ENCODE assay signal across 8 mouse cellular contexts in the genomic region with DNA sequence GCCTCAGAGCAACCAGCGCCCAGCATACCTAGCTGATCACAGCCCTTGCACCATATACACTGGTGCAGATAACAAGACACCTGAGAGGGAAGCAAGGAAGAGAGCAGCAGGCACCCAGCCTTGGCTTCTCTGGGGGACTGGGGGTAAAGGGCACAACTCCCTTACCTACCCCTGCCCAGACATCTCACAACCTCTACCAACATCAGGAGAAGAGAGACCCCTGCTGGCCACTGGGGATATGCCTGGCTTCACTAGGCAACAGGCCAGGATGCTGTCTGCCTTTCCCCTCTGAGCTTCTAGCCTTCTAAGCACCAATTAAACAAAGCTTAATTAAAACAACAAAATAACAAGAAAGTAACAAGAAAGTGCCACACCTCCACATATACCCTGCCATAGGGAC. TPM values are rescaled to one million over a fixed set of nuclear protein-coding genes. Genes with fewer than 3 reads are reported as not detected.
DNase-seq lines count a peak whose midpoint lies in the region; ATAC-seq and TF ChIP-seq lines count a peak whose summit lies in the region.

No protein-coding gene starts in this region.

- H3K9me3 ChIP-seq in hindbrain, embryonic 10.5 days: no peaks in the 10 kb centered on the region
- no peaks in the 10 kb centered on the region for H3K9me3 ChIP-seq in hindbrain, embryonic 16.5 days (ENCODE audit: control insufficient read depth, low read length)
- no peaks in the 10 kb centered on the region for H3K9me3 ChIP-seq in hindbrain, embryonic 13.5 days

- intact Hi-C loops in left cerebral cortex, postnatal 25 days (cut with DNase I): loop anchor here (2.0 to 5.0 kb wide), 2 partner anchors 78 to 178 kb away; no protein-coding TSS in a partner anchor

- no peak for ATAC-seq in hindbrain, embryonic 16.5 days
- peak; percentile 18; the same call in 1 of the 2 replicates for ATAC-seq in hindbrain, embryonic 13.5 days (ENCODE audit: low FRiP score)

- peaks cover 8% of the 10 kb centered on the region for H3K36me3 ChIP-seq in hindbrain, embryonic 10.5 days
- peaks cover 2% of the 10 kb centered on the region; the same call in 1 of the 2 replicates for H3K36me3 ChIP-seq in hindbrain, embryonic 16.5 days (ENCODE audit: control insufficient read depth, insufficient read depth, low read length)
- peaks cover 83% of the 10 kb centered on the region for H3K36me3 ChIP-seq in hindbrain, embryonic 13.5 days

- WGBS in hindbrain, embryonic 10.5 days: 91% methylated on average over 1 of the region's 1 CpGs
- 100% methylated on average over 1 of the region's 1 CpGs for WGBS in hindbrain, embryonic 16.5 days
- WGBS in hindbrain, embryonic 13.5 days: 100% methylated on average over 1 of the region's 1 CpGs

- TF ChIP-seq POLR2A in cortical plate, adult 2 months (IDR thresholded peaks at IDR 0.05; ENCODE audit: extremely low read depth, insufficient read depth, low read length): no peak

- H3K4me1 ChIP-seq in hindbrain, embryonic 10.5 days (replicated peaks): 0 out of 2 replicates have a peak, but pooled peaks cover 7% of the 10 kb centered on the region
- peaks cover 4% of the 10 kb centered on the region; the same call in 1 of the 2 replicates for H3K4me1 ChIP-seq in hindbrain, embryonic 16.5 days (ENCODE audit: control insufficient read depth, insufficient read depth, low read depth, low read length)
- H3K4me1 ChIP-seq in cortical plate, adult 2 months (ENCODE audit: control insufficient read depth, insufficient read depth, low read length): peaks cover 7% of the 10 kb centered on the region
- peaks cover 49% of the 10 kb centered on the region for H3K4me1 ChIP-seq in hindbrain, embryonic 13.5 days (replicated peaks)

- no peak overlapping the region for H3K4me3 ChIP-seq in hindbrain, embryonic 10.5 days
- H3K4me3 ChIP-seq in hindbrain, embryonic 16.5 days (ENCODE audit: low read length): no peak overlapping the region
- H3K4me3 ChIP-seq in cortical plate, adult 2 months (ENCODE audit: insufficient read depth, low read length): no peak overlapping the region
- no peak overlapping the region for H3K4me3 ChIP-seq in hindbrain, embryonic 13.5 days

- H3K9ac ChIP-seq in hindbrain, embryonic 16.5 days (ENCODE audit: low read depth, low read length): no peak overlapping the region
- no peak overlapping the region for H3K9ac ChIP-seq in hindbrain, embryonic 13.5 days

- peak; percentile 62 for DNase-seq in hindbrain, embryonic 10.5 days (ENCODE audit: low spot score)
- peak; percentile 52 for DNase-seq in ZHBTc4 (ENCODE audit: low read depth, low spot score)
- peak; percentile 49 to 58 for DNase-seq in left cerebral cortex, postnatal 25 days (ENCODE audit: low spot score in 2 of 2)
- peak; percentile 85 for DNase-seq in naive thymus-derived CD4-positive, alpha-beta T cell, adult 2 months (ENCODE audit: low read depth)
- DNase-seq in thymus, postnatal 10 days (ENCODE audit: low spot score in 2 of 2): peak; percentile 69 to 85

- no peak overlapping the region for H3K27ac ChIP-seq in hindbrain, embryonic 10.5 days
- H3K27ac ChIP-seq in hindbrain, embryonic 16.5 days (ENCODE audit: low read depth, low read length): no peak overlapping the region
- no peak overlapping the region for H3K27ac ChIP-seq in cortical plate, adult 2 months (ENCODE audit: insufficient read depth, low read length)
- H3K27ac ChIP-seq in hindbrain, embryonic 13.5 days: no peak overlapping the region

- H3K27me3 ChIP-seq in hindbrain, embryonic 10.5 days (ENCODE audit: insufficient read depth, poor library complexity, severe bottlenecking): no peaks in the 10 kb centered on the region
- H3K27me3 ChIP-seq in hindbrain, embryonic 16.5 days (replicated peaks; ENCODE audit: control insufficient read depth, insufficient read depth, low read length): no peaks in the 10 kb centered on the region
- no peaks in the 10 kb centered on the region for H3K27me3 ChIP-seq in hindbrain, embryonic 13.5 days

- peak; percentile 70 for TF ChIP-seq CTCF in cortical plate, adult 2 months (IDR thresholded peaks at IDR 0.05; ENCODE audit: extremely low read depth, insufficient read depth, low read length)

- H3K4me2 ChIP-seq in hindbrain, embryonic 16.5 days (ENCODE audit: low read length): no peak overlapping the region
- H3K4me2 ChIP-seq in hindbrain, embryonic 13.5 days: no peak overlapping the region

RNA-seq across cellular contexts. Expression of a gene that starts 7.7 kb away (rescaled TPM):
- polyA plus RNA-seq in hindbrain, embryonic 10.5 days (2016; fragmentation: Nextera tagmentation; extraction: Ambion mirVana): 3.3 and 3.7 TPM in 2 replicates
- polyA plus RNA-seq in hindbrain, embryonic 16.5 days (2015; fragmentation: Nextera tagmentation; extraction: Ambion mirVana): 15.9 and 16.6 TPM in 2 replicates
- polyA plus RNA-seq in cortical plate, adult 2 months (2012; rRNA removed): 60.0 and 66.4 TPM in 2 replicates
- 10.9 and 11.5 TPM in 2 replicates for polyA plus RNA-seq in hindbrain, embryonic 13.5 days (2015; fragmentation: Nextera tagmentation; extraction: Ambion mirVana)
- total RNA-seq in left cerebral cortex, postnatal 25 days (2021): 10 to 100 TPM; 87.9 to 95.9 TPM
